Mouse (Mus musculus) testis, postnatal 10 days (tissue): ENCODE results near the gene Dcdc2c.

Source experiments
- DNase-seq: peaks from one replicate; pipeline ENCODE4 v3.0.0; 2021; ENCODE audit warnings: low spot score

Gene Dcdc2c

GRCm38 (mm10) chr12:28458786-28459185, 93.4 kb downstream of the Dcdc2c start:
- no peak for DNase-seq

DNA sequence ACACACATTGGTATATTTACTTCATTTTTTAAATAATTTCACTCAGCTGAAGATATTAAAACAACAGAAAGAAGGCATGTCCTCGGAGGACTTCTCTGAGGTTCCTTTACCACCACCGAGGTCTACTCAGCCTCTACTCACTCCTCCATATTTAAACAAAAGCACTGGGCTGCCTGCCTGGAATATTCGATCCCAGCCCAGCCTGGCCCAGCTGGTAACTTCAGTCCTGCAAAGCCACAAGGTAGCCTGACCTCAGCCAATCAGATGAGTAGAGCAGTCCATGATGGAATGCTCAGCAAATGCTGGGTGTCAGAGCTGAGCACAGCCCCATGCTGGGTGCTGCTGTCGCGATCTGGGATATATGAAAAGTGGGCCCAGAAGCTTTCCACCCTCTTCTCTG, 115.7 kb downstream of the Dcdc2c start:
- DNase-seq: no peak

DNA sequence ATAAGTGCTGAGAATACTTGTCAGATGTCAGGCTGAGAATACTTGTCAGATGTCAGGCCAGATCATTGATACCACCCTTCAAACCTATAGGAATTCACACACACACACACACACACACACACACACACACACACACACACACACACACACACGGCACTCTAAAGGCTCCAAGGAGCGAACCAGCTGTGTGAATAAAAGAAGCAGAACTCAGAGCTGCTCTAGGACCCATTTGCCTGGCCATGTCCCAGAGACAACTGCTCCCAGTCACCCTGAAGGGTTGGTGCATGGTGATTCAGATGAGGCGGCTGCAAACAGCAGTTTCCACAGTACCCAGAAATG, 119.5 kb downstream of the Dcdc2c start:
- DNase-seq: no peak

DNA sequence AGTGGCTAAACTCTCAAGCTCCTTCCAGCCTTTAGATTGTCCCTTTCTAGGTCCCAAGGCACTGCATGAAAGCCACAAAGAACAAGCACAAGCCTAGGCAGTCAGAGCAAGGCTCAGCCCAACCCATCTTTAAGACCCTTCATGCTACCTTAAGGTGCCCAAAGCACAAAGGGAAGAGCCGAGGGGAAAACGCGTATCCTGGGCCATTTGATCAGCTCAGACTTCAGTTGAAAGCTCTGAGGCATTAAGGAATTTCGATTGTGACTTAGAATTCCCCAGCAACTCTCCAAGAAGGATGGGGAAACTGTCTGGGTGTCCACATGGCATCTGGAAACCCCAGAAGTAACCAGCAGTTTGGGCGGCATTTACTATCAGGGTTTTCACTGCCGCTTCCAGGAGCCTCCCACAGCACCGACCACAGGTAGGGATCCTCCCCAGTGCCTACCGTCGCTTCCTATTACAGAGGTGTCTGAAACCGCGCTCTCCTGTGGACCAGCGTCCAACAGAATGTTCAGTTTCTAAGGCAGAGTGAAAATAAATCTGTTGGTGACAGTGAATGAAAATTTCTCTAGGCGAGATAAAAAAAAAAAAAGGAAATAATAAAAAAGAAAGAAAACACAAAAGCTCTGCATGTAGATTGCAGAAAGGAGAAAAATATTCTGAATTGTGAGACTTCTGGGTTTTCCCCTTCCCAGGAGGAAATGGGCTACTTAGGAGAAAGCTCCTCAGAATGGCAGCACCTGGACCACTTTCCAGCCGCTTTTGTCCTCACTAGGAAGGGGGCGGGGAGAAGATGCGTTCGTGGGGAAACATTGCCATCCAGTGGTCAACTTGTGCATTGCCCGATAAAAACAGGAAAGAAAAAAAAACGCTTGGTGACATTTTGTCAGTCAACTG, 120.1 kb downstream of the Dcdc2c start:
- DNase-seq: peak; percentile 78

DNA sequence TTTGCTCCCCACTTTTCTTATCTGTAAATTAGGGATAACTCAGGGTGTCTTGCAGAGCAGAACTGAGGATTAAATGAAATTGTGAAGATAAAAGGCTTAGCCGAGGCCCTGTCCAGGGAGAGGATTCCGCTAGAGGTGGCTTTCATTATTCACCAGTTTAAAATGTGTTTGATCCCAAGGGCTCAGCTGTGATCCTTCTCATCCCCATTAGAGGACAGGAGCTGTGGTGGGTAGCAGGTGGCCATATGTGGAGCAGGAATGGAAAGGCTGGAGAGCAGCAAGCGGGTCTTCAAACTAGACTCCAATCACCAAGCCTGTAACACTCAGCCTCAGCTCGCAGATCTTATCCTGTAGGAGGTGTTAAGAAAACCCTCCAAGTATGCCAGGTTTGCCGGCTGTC, 122.3 kb downstream of the Dcdc2c start:
- no peak for DNase-seq

- DNase-seq: no peak
These were observed 135.2 kb downstream of the Dcdc2c start for GRCm38 (mm10) chr12:28416957-28417356.

- no peak for DNase-seq
These were observed 144.4 kb downstream of the Dcdc2c start for GRCm38 (mm10) chr12:28407656-28408405.

DNA sequence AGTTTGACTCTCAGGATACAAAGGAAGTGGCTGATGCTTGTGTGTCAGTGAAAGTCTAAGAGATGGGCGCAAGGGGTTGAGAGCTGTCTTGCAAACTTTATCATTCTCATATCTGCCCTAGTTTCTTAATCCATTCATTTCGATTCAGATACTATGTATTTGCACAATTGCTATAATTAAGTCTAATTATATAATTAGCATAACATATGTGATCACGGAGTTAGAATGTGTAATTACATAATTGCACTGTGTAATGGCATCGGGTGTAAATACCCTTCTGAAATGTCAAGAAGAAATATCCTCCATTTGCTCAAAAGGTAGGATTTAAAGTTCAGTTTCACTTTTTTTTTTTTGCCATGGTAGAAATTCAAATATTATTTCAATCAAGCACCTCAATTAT, 149.9 kb downstream of the Dcdc2c start:
- DNase-seq: no peak

GRCm38 (mm10) chr12:28401372-28401771, 150.8 kb downstream of the Dcdc2c start:
- no peak for DNase-seq

DNA sequence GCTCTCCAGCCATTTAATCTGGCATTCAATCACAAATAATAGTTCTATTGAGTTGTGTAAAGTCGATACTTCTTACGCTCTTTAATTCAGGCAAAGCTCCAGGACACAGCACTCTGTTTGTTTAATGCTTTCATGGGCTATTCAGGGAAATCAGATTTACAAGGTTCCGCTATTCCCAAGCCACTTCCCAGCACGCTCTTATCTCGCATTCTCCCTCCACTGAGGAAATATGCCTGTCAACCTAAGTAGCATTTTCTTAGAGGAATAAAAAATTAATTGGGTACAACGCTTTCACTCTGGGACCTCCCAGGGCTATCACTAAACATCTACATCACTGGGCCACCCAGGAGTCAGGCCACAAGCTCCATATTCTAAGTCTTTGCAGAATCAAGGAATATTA, 160.1 kb downstream of the Dcdc2c start:
- no peak for DNase-seq
